Mouse (Mus musculus): ENCODE measurements around the gene Gm11060. TPM values are rescaled to one million over a fixed set of nuclear protein-coding genes. Genes with fewer than 3 reads are reported as not detected.

Gene Gm11060
- total and polyA plus RNA-seq, 3 experiments: not detected

- Histone ChIP-seq H3K79me2 (replicated peaks; ENCODE audit: control insufficient read depth, extremely low read depth, insufficient read depth, poor library complexity, severe bottlenecking) (no peaks in the 10 kb centered on the region), H3K4me2 (ENCODE audit: insufficient read depth, low read depth, poor library complexity, severe bottlenecking) (no peak overlapping the region), H3K9me3 (replicated peaks; ENCODE audit: low read length) (no peaks in the 10 kb centered on the region), H3K4me1 (ENCODE audit: control insufficient read depth in 1 of 2, insufficient read depth in 2 of 2) (no peaks in the 10 kb centered on the region), H3K27ac (ENCODE audit: insufficient read depth, low read depth) (no peak overlapping the region), H3K36me3 (replicated peaks in 1 of 2; ENCODE audit: control insufficient read depth in 1 of 2, insufficient read depth in 1 of 2, low read length in 1 of 2) (no peaks in the 10 kb centered on the region), H3K4me3 (replicated peaks in 1 of 3; ENCODE audit: low read depth in 2 of 3, low read length in 2 of 3, poor library complexity in 1 of 3) (no peak overlapping the region), H3K27me3 (replicated peaks) (no peaks in the 10 kb centered on the region), H3K9ac (ENCODE audit: insufficient read depth, low read depth) (no peak overlapping the region)
- no peak for DNase-seq (ENCODE audit: extremely low read depth)
- in situ Hi-C loops (cut with MboI; ENCODE audit: low pct_ligation_motif_present, low pct_unique_long_range_greater_than_20kb, low sequenced_read_pairs) (no loop called here), dilution Hi-C loops (cut with MboI; ENCODE audit: extremely low pct_ligation_motif_present, extremely low pct_unique_long_range_greater_than_20kb, low sequenced_read_pairs) (no loop called here)
- no peak for TF ChIP-seq KAT2A (IDR thresholded peaks at IDR 0.05; ENCODE audit: insufficient replicate concordance, low read length)
- TF ChIP-seq RAD21 (IDR thresholded peaks at IDR 0.05; ENCODE audit: low read depth, low read length): no peak
Observed at GRCm38 (mm10) chr2:105075809-105076208, 16.0 kb upstream of the Gm11060 start.

- Histone ChIP-seq H3K27ac (ENCODE audit: insufficient read depth, low read depth) (no peak overlapping the region), H3K9ac (ENCODE audit: insufficient read depth, low read depth) (no peak overlapping the region), H3K36me3 (replicated peaks in 1 of 2; ENCODE audit: control insufficient read depth in 1 of 2, insufficient read depth in 1 of 2, low read length in 1 of 2) (no peaks in the 10 kb centered on the region), H3K27me3 (replicated peaks) (no peaks in the 10 kb centered on the region), H3K9me3 (replicated peaks; ENCODE audit: low read length) (no peaks in the 10 kb centered on the region), H3K4me1 (ENCODE audit: control insufficient read depth in 1 of 2, insufficient read depth in 2 of 2) (no peaks in the 10 kb centered on the region), H3K4me2 (ENCODE audit: insufficient read depth, low read depth, poor library complexity, severe bottlenecking) (no peak overlapping the region), H3K4me3 (replicated peaks in 1 of 3; ENCODE audit: low read depth in 2 of 3, low read length in 2 of 3, poor library complexity in 1 of 3) (no peak overlapping the region), H3K79me2 (replicated peaks; ENCODE audit: control insufficient read depth, extremely low read depth, insufficient read depth, poor library complexity, severe bottlenecking) (no peaks in the 10 kb centered on the region)
- dilution Hi-C loops (cut with MboI; ENCODE audit: extremely low pct_ligation_motif_present, extremely low pct_unique_long_range_greater_than_20kb, low sequenced_read_pairs) (no loop called here), in situ Hi-C loops (cut with MboI; ENCODE audit: low pct_ligation_motif_present, low pct_unique_long_range_greater_than_20kb, low sequenced_read_pairs) (no loop called here)
- TF ChIP-seq CHD1 (IDR thresholded peaks at IDR 0.05; ENCODE audit: low read depth, low read length) (no peak), PAX5 (IDR thresholded peaks at IDR 0.05; ENCODE audit: low read length) (no peak), MYC (IDR thresholded peaks at IDR 0.05; ENCODE audit: low read depth, low read length) (no peak), E2F4 (IDR thresholded peaks at IDR 0.05; ENCODE audit: insufficient replicate concordance, low read depth, low read length) (no peak), MAFK (IDR thresholded peaks at IDR 0.05; ENCODE audit: insufficient replicate concordance, low read length) (no peak), ETS1 (conservative IDR thresholded peaks at IDR 0.05; ENCODE audit: low read depth, low read length) (no peak), HCFC1 (IDR thresholded peaks at IDR 0.05; ENCODE audit: low read depth, low read length) (no peak), JUND (conservative IDR thresholded peaks at IDR 0.05; ENCODE audit: low read depth, low read length) (no peak), IRF4 (IDR thresholded peaks at IDR 0.05; ENCODE audit: low read depth, low read length) (no peak), UBTF (IDR thresholded peaks at IDR 0.05; ENCODE audit: low read depth, low read length) (no peak), BHLHE40 (IDR thresholded peaks at IDR 0.05; ENCODE audit: low read depth, low read length) (no peak), TBP (conservative IDR thresholded peaks at IDR 0.05; ENCODE audit: low read depth, low read length) (no peak), ZC3H11A (IDR thresholded peaks at IDR 0.05; ENCODE audit: low read depth, low read length) (no peak)
- no peak for DNase-seq (ENCODE audit: extremely low read depth)
Observed at GRCm38 (mm10) chr2:105077151-105077550, 14.7 kb upstream of the Gm11060 start.

Measured in CH12.LX (cell line).